Comparison of ENCODE assay signal across 9 mouse cellular contexts in the genomic region with DNA sequence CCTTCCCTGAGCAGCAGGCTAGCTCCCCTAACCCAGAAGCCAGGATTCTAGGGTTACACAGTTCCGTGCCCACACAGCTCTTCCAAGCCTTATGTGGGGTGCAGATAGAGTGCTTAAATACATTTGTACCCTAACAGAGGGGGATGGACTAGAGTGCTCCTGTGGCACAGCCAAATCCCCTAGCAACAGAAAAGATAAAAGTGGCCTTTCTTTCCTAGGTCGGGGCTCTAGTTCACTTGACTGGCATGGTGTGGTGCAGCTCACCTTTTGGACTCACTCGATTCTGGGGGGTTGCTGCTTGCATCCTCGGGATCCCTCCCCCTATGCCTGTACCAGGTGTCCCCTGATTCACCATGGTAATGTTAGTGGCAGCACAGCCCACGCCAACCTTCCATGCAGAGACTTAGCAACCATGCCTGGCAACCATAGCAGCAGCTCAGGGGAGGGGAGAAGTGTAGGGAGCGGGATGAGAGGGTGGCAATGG. TPM values are rescaled to one million over a fixed set of nuclear protein-coding genes. Genes with fewer than 3 reads are reported as not detected.
A peak's percentile ranks its signal among the peaks of the same experiment; 100 is the strongest.
DNase-seq lines count a peak whose midpoint lies in the region; ATAC-seq and TF ChIP-seq lines count a peak whose summit lies in the region.
"Had no signal": no experiment of that assay in that cellular context is flagged by ENCODE, and none has a peak within 500 bp of the region (broad histone marks: within the 10 kb centered on the region; RNA-seq: fewer than 3 reads in every experiment).

No protein-coding gene starts in this region.

- TF ChIP-seq POLR2A in bone marrow macrophage, adult 2 months (IDR thresholded peaks at IDR 0.05; ENCODE audit: borderline replicate concordance, low read depth, low read length): no peak

- no peaks in the 10 kb centered on the region for H3K9me3 ChIP-seq in heart, embryonic 10.5 days
- H3K9me3 ChIP-seq in hindbrain, embryonic 13.5 days: no peaks in the 10 kb centered on the region
- H3K9me3 ChIP-seq in midbrain, embryonic 11.5 days (ENCODE audit: control insufficient read depth, low read length): no peaks in the 10 kb centered on the region

- H3K4me2 ChIP-seq in hindbrain, embryonic 13.5 days: peak overlapping the region; percentile 77
- H3K4me2 ChIP-seq in midbrain, embryonic 11.5 days: no peak overlapping the region

- 9% methylated on average over 6 of the region's 6 CpGs for WGBS in heart, embryonic 10.5 days
- WGBS in hindbrain, embryonic 13.5 days: 4% methylated on average over 6 of the region's 6 CpGs
- 11% methylated on average over 6 of the region's 6 CpGs for WGBS in midbrain, embryonic 11.5 days

- H3K27ac ChIP-seq in heart, embryonic 10.5 days: 0 out of 2 replicates have a peak overlapping the region, but pooled peaks have one; percentile 36
- H3K27ac ChIP-seq in bone marrow macrophage, adult 2 months (ENCODE audit: insufficient read depth, low read depth, low read length): no peak overlapping the region
- no peak overlapping the region for H3K27ac ChIP-seq in hindbrain, embryonic 13.5 days
- no peak overlapping the region for H3K27ac ChIP-seq in midbrain, embryonic 11.5 days (ENCODE audit: low read depth, low read length)

- peak overlapping the region; percentile 63 for H3K4me3 ChIP-seq in heart, embryonic 10.5 days
- H3K4me3 ChIP-seq in bone marrow macrophage, adult 2 months (ENCODE audit: insufficient read depth, low read length): peak overlapping the region; percentile 74
- H3K4me3 ChIP-seq in hindbrain, embryonic 13.5 days: peak overlapping the region; percentile 48
- H3K4me3 ChIP-seq in midbrain, embryonic 11.5 days (ENCODE audit: low read depth, low read length): no peak overlapping the region

- H3K36me3 ChIP-seq in heart, embryonic 10.5 days: peaks cover 29% of the 10 kb centered on the region
- H3K36me3 ChIP-seq in hindbrain, embryonic 13.5 days: peaks cover 24% of the 10 kb centered on the region
- peaks cover 4% of the 10 kb centered on the region for H3K36me3 ChIP-seq in midbrain, embryonic 11.5 days (ENCODE audit: control insufficient read depth, insufficient read depth, low read length)

- H3K9ac ChIP-seq in hindbrain, embryonic 13.5 days: peak overlapping the region; percentile 68
- H3K9ac ChIP-seq in midbrain, embryonic 11.5 days (ENCODE audit: low read length): peak overlapping the region; percentile 4; the same call in 1 of the 2 replicates

- peaks cover 72% of the 10 kb centered on the region for H3K27me3 ChIP-seq in heart, embryonic 10.5 days (ENCODE audit: insufficient read depth, poor library complexity, severe bottlenecking)
- peaks cover 74% of the 10 kb centered on the region for H3K27me3 ChIP-seq in hindbrain, embryonic 13.5 days
- peaks cover 64% of the 10 kb centered on the region for H3K27me3 ChIP-seq in midbrain, embryonic 11.5 days (ENCODE audit: control insufficient read depth, insufficient read depth, low read length)

- no peak for ATAC-seq in hindbrain, embryonic 13.5 days (ENCODE audit: low FRiP score)
- no peak for ATAC-seq in midbrain, embryonic 11.5 days (ENCODE audit: low FRiP score)
- no peak for ATAC-seq in monocyte, adult 5-6 weeks (replicated peaks; ENCODE audit: insufficient number of reproducible peaks, low FRiP score, low TSS enrichment, poor library complexity, severe bottlenecking)

- no peak for TF ChIP-seq CTCF in bone marrow macrophage, adult 2 months (IDR thresholded peaks at IDR 0.05; ENCODE audit: low read depth, low read length)

- H3K4me1 ChIP-seq in heart, embryonic 10.5 days: peaks cover 53% of the 10 kb centered on the region
- peaks cover 9% of the 10 kb centered on the region for H3K4me1 ChIP-seq in bone marrow macrophage, adult 2 months (ENCODE audit: control insufficient read depth, insufficient read depth, low read length)
- peaks cover 54% of the 10 kb centered on the region for H3K4me1 ChIP-seq in hindbrain, embryonic 13.5 days (replicated peaks)
- H3K4me1 ChIP-seq in midbrain, embryonic 11.5 days (ENCODE audit: control insufficient read depth, insufficient read depth, low read length): peaks cover 19% of the 10 kb centered on the region

- intact Hi-C loops in heart, postnatal 14 days (cut with DNase I): no loop called here

- DNase-seq in heart, embryonic 10.5 days (ENCODE audit: low spot score): no peak
- DNase-seq in heart, postnatal 14 days: no peak
- no peak for DNase-seq in midbrain, embryonic 11.5 days (ENCODE audit: low spot score, missing footprints)
- DNase-seq in ovary, postnatal 10 days (ENCODE audit: low spot score): no peak
- DNase-seq in urinary bladder, postnatal 36 days (ENCODE audit: low spot score in 2 of 2): no peak

RNA-seq across cellular contexts. Expression of a gene that starts 0.6 kb away (rescaled TPM):
- polyA plus RNA-seq in heart, embryonic 10.5 days (2016; fragmentation: Nextera tagmentation; extraction: Ambion mirVana): 0.06 TPM in 1 of 2 replicates, not detected in the other
- total RNA-seq in heart, postnatal 14 days (2021): under 1 TPM; 0.20 to 0.31 TPM
- polyA plus RNA-seq in bone marrow macrophage, adult 2 months (2012; ENCODE audit: insufficient read depth, insufficient read length, missing spikeins): not detected in 2 replicates
- 0.63 and 0.69 TPM in 2 replicates for polyA plus RNA-seq in hindbrain, embryonic 13.5 days (2015; fragmentation: Nextera tagmentation; extraction: Ambion mirVana)
- polyA plus RNA-seq in midbrain, embryonic 11.5 days (2014; fragmentation: Nextera tagmentation; extraction: Ambion mirVana): 0.48 and 0.74 TPM in 2 replicates
- total RNA-seq in monocyte, adult 5-6 weeks (2017): not detected in 3 replicates
- polyA plus RNA-seq: limb, embryonic 11.5 days had no signal

RNA-seq across cellular contexts. Expression of a gene that starts 19.0 kb away (rescaled TPM):
- polyA plus RNA-seq in heart, embryonic 10.5 days (2016; fragmentation: Nextera tagmentation; extraction: Ambion mirVana): not detected in 2 replicates
- total RNA-seq in heart, postnatal 14 days (2021): not detected
- not detected in 2 replicates for polyA plus RNA-seq in bone marrow macrophage, adult 2 months (2012; ENCODE audit: insufficient read depth, insufficient read length, missing spikeins)
- polyA plus RNA-seq in hindbrain, embryonic 13.5 days (2015; fragmentation: Nextera tagmentation; extraction: Ambion mirVana): 3.7 and 4.6 TPM in 2 replicates
- polyA plus RNA-seq in midbrain, embryonic 11.5 days (2014; fragmentation: Nextera tagmentation; extraction: Ambion mirVana): 11.6 and 14.0 TPM in 2 replicates
- not detected in 3 replicates for total RNA-seq in monocyte, adult 5-6 weeks (2017)
- polyA plus RNA-seq: limb, embryonic 11.5 days had no signal

RNA-seq across cellular contexts. Expression of a gene that starts 22.6 kb away (rescaled TPM):
- 95.0 and 97.7 TPM in 2 replicates for polyA plus RNA-seq in heart, embryonic 10.5 days (2016; fragmentation: Nextera tagmentation; extraction: Ambion mirVana)
- 10 to 100 TPM; 91.8 to 93.6 TPM for total RNA-seq in heart, postnatal 14 days (2021)
- 82.3 and 86.6 TPM in 2 replicates for polyA plus RNA-seq in bone marrow macrophage, adult 2 months (2012; ENCODE audit: insufficient read depth, insufficient read length, missing spikeins)
- polyA plus RNA-seq in hindbrain, embryonic 13.5 days (2015; fragmentation: Nextera tagmentation; extraction: Ambion mirVana): 73.4 and 77.5 TPM in 2 replicates
- 69.7 and 81.4 TPM in 2 replicates for polyA plus RNA-seq in midbrain, embryonic 11.5 days (2014; fragmentation: Nextera tagmentation; extraction: Ambion mirVana)
- total RNA-seq in monocyte, adult 5-6 weeks (2017): 128 to 132 TPM (median 132 TPM) in 3 replicates

RNA-seq across cellular contexts. Expression of a gene that starts 30.7 kb away (rescaled TPM):
- polyA plus RNA-seq in heart, embryonic 10.5 days (2016; fragmentation: Nextera tagmentation; extraction: Ambion mirVana): 0.09 TPM in 1 of 2 replicates, not detected in the other
- under 1 TPM; 0.45 to 0.61 TPM for total RNA-seq in heart, postnatal 14 days (2021)
- not detected in 2 replicates for polyA plus RNA-seq in bone marrow macrophage, adult 2 months (2012; ENCODE audit: insufficient read depth, insufficient read length, missing spikeins)
- polyA plus RNA-seq in hindbrain, embryonic 13.5 days (2015; fragmentation: Nextera tagmentation; extraction: Ambion mirVana): 0.12 TPM in 1 of 2 replicates, not detected in the other
- 0.30 and 0.40 TPM in 2 replicates for polyA plus RNA-seq in midbrain, embryonic 11.5 days (2014; fragmentation: Nextera tagmentation; extraction: Ambion mirVana)
- total RNA-seq in monocyte, adult 5-6 weeks (2017): not detected in 3 replicates

RNA-seq across cellular contexts. Expression of a gene that starts 45.7 kb away (rescaled TPM):
- 41.7 and 42.7 TPM in 2 replicates for polyA plus RNA-seq in heart, embryonic 10.5 days (2016; fragmentation: Nextera tagmentation; extraction: Ambion mirVana)
- total RNA-seq in heart, postnatal 14 days (2021): 10 to 100 TPM; 26.4 to 26.6 TPM
- polyA plus RNA-seq in bone marrow macrophage, adult 2 months (2012; ENCODE audit: insufficient read depth, insufficient read length, missing spikeins): 93.8 and 103 TPM in 2 replicates
- polyA plus RNA-seq in hindbrain, embryonic 13.5 days (2015; fragmentation: Nextera tagmentation; extraction: Ambion mirVana): 68.4 and 71.7 TPM in 2 replicates
- 28.1 and 33.4 TPM in 2 replicates for polyA plus RNA-seq in midbrain, embryonic 11.5 days (2014; fragmentation: Nextera tagmentation; extraction: Ambion mirVana)
- total RNA-seq in monocyte, adult 5-6 weeks (2017): 27.4 to 48.6 TPM (median 30.8 TPM) in 3 replicates
